Mouse (Mus musculus) cerebellum, postnatal 36 days (tissue): ENCODE measurements around the gene Sema4c.
"Not testable (repeated sequence)": the region's sequence is repeated elsewhere in the genome, so short reads cannot be mapped to it uniquely, and the experiment has no call there.

Source experiments
- DNase-seq, 2 experiments: peaks; one replicate each; pipeline ENCODE4 v3.0.0; 2021 to 2022; ENCODE audit warnings: mixed read lengths in 2 of 2

The Sema4c gene

DNA sequence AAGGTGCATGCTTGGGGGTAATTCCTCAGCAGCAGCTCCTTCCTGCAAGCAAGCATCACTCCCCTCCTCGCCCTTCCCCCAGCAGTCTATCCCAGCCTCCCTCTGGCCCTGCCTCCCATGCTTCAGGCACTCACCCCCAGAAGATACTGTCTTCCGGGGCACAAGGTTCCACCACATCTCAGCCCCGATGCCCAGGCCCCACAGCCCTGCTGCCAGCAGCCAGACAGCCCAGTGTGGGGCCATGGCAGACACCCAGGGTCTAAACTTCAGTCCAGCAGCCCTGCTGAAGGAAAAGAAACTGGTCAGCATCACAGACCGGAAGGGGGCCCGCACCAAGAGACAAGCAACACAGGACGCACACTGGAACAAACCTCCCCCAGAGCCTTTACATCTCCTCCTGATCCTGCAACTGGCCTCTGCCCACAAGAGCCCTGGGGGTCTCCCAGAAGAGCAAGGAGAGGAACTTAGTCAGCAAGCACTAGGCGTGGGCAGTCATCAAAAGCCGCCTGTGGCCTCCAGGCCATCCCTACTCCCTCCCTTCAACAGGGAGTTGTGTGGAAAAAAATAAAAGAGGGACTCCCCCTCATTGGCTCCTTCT is 2.3 kb downstream of the Sema4c start:
- peak; percentile 51 to 57 for DNase-seq

DNA sequence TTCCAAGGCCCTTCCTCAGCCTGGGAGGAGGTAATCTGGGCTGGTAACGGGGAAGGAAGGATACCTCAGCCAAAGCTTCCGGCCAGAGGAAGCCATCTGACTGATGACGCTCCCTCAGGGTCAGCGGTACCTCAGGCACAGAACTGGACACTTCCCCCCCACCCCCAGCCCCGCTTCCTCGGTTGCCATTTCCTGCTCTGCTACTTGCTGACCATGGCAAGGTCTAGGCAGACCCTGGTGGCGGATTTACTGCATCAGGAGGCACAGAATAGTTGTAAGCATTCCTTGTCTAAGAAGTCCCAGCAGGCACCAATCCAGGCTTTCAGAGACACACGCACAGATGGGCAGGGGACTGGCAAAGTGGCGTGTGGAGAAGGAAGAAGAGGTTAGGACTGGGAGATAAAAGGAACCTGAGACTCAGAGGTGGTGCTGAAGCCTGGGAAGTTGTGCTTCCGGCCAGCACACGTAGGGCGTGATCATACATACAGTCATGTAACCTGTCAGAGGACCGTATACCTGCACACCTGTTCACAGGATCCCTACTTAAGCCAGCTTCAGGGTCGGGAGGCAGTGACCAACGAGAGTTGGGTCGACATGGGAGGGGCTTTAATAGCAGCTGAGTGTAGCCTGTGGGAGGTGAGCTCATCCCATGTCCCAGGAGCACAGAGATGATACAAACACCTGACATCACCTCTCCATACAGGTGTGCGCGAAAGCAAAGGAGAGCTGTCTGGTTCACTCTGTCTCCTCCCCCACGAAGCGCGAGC is 3.3 kb downstream of the Sema4c start:
- no peak for DNase-seq

DNA sequence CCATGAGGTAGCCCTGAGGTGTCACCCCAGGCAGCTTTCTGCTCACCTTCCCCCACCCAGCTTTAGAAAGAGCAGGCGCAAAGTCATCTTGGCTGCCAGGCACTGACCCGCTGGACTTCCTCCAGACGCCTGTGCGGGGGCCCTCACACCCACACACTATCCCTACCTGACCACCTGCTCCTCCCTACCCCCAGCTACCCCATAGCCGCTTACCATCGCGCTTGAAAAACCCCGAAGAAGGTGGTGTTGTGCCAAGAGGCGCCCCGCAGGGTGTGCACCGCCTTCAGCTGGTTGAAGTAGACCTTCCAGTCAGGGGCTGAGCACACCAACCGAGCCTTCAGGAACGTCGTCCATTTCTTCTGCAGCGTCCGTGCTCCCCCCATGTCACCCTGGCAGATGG is 5.6 kb downstream of the Sema4c start:
- peak; percentile 83 to 85 for DNase-seq

DNA sequence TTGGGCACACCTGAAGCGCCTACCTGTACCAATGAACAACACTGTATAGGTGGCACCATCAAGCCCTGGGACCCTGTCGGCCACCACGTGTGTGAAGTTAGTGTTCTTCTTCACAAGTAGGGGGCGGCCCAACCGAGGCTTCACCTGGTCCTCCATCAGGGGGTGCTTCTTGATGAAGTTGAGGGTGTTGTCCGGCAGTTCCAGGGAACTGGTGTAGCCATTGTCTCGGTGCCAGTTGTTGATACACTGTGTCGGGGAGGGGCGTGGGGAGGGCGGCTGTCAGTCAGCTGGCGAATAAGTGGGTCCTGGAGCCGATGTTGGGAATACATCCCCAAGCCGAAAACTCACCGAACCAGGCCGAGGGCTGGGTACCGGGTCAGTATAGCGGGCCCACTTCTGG is 6.2 kb downstream of the Sema4c start:
- peak in 1 of 2 experiments; percentile 35 for DNase-seq

DNA sequence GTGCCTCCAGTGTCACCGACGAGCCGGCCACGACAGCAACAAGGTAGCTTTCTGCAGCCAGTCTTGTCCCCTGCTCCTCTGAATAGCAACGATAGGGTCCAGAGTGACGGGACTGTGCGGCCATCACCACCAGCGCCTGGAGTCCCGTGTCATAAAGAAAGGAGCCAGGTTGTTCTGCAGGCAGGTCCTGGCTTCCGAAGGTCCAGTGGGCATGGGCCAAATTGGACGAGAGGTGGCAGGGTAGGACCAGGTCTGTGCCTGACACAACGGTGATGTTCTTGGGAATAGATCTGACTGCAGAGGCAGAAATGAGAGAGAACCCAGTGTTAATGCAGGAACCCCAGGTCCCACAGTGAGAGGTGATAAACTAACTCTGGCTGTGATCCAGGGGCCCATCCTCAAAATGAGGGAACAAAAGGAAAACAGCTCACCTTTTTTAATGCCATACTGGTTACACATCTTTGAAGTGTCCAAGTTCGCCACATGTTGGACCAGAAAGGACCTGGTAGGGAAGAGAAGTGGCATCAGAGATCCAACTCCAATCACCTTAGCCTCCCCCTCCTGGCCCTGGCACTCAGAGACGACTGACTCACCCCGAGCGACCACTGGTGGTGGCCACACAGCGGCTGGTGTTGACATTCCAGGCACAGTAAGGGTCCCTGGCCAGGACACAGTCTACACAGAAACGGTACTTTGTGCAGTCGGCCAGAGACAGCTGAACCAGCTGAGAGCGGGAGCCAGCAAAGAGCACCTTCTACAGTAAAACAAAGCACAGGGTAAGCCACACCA is 7.9 kb downstream of the Sema4c start:
- DNase-seq: peak; percentile 63 to 72

DNA sequence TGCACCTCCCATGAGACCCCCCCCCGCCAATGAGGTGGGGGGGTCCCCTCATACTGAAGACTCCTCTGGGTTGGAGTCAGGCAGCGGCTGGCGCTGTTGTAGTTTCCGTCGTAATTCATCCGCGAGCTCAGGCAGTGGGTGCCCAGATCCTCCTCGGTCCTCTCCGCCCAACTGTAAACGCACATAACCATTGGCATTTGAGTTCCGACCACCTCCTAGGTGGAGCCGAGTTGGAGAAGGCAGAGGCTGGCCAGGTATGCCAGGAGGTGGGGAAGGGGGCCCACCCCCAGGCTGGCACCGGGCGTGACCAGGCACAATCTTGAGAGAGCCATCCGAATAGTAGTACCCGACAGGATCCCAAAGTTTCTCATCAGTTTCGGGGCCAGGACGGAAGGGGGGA is 8.7 kb downstream of the Sema4c start:
- DNase-seq: no peak

DNA sequence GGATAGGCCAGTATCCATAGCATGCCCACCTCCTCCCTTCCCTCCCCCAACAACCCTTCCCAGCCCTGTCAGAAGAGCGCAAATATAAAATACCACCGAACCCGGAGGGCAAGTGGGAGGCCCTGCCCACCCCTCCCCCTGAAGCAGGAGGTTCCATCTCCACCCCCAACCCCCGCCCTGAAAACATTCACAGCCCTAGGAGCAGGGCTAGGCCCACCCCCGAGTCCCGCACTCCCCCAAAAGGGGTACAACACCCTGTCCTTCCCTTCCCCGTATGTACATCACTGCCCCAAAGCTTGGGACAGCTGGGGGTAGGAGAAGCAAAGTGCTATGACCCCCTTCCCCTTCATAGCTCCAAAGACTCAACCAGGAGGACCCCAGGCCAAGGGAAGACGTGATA is 9.4 kb downstream of the Sema4c start:
- DNase-seq: no peak

DNA sequence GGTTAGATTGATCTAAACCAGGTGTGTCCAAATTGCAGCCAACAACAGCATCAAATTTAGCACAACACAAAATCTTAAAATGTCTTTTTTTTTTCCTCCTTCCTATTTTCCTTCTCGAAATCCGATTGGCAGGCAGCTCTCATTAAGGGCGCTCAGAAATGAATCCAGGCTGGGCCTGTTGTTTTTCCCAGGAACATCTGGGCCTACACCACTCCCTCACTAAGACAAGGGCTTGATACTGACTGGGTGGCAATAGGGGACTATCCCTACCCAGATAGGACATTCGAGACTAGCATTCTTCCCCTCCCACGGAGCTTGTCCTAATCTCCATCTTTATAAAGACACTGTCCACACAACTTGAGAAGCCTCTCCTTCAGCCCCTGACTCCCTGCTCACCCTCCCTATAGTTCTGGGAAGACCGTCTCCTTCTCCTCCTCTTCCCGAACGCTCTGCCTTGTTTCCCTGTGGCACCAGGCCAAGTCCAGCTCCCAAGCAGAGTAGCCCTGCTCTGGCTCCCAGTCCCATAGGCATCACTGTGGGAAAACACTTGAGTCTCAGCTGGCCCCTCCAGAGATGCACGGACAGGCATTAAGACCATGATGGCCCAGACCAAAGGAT is 10.1 kb downstream of the Sema4c start:
- peak in 1 of 2 experiments; percentile 53 for DNase-seq

DNA sequence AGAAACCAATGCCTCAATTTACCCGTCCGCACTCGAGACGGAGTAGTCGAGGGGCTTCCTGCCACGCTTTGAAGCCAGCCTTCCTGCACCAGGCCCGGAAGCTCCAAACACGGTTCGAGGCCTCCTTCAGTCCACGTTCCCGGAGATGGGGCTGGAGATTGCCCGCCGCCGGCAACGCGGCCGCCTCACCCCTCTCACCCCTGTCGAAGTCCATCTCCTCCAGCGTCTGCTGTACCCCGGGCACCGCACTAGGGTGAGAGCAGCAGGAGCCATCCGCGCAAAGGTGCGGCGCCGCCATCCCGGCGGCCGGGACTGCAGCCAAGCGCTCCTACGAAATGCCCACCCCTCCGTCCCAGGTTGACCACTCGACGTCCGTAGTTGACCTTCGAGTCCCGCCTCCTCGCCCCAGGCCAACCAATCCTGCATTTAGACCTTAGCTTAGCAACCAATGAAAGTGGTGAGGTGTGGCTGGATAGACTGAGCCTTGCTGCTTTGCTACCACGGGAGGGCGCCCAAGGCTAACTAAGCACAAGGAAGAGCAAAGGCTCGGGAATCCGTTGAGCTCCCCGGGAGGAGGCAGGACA is 11.2 kb downstream of the Sema4c start, which contains the start of gene Ankrd39:
Gene Ankrd39, minus strand, starts transcription at position 558 of the 584 bp plus-strand sequence.
- DNase-seq: peak; percentile 98 to 99

DNA sequence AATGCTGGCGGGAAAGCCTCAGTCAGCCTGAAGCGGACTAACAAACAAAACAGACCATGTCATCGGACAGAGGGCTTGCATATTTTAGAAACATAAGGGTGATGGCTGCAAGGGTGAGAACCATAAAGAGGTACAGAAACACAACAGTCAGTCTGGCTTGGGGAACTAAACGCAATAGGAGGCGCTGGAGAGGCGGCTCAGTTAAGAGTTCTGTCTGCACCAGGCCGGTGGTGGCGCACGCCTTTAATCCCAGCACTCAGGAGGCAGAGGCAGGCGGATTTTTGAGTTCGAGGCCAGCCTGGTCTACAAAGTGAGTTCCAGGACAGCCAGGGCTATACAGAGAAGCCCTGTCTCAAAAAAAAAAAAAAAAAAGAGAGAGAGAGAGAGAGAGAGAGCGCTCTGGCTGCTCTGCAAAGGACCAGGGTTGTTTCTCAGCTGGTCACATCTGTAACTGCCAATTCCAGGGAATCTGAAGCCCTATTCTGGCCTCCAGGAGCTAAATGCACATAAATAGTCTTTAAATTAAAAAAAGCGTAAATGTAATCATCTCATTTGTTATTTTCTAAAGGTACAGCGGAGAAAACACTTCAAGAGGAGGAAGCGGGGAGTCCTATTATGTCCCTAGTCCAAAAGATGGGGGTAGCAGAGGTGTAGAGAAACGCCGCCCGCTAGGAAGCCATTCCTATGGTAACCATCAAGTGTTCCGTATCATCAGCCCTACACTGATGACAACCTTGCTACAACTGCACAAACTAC is 12.1 kb downstream of the Sema4c start:
- peak in 1 of 2 experiments; percentile 37 for DNase-seq

DNA sequence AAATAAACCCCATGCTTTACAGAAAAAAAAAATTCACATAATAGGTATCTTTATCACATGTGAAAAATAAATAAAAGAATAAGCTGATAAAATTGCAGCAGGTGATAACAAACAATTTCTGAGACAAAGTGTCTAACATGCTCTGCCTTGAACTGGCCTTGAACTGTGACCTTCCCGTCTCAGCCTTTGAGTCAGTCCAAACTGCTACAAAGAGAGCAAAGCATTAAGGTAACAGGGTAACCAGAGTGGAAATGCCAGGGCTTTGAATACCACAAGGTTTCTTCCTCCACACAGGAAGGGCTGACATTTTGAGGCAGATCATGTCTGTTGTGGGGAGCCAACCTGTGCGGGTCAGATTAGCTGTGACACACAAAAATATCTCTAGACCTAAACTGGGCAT is 12.8 kb downstream of the Sema4c start:
- DNase-seq: no peak

DNA sequence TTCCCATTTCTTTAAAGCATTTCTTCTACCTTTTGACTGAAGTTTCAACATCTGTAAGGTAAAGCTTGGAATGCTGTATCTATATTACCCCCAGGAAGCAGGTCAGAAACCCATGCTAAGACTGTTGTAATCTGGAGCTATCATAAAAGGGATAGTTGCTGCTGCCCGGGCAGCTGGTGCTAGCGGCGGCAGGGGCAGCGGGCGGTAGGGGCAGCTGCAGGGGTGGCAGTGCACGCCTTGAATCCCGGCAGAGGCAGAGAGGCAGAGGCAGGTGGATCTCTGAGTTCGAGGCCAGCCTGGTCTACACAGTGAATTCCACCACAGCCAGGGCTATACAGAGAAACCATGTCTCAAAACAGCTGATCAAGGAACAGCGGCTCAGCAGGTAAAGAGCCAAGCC is 15.2 kb downstream of the Sema4c start:
- DNase-seq: no peak

DNA sequence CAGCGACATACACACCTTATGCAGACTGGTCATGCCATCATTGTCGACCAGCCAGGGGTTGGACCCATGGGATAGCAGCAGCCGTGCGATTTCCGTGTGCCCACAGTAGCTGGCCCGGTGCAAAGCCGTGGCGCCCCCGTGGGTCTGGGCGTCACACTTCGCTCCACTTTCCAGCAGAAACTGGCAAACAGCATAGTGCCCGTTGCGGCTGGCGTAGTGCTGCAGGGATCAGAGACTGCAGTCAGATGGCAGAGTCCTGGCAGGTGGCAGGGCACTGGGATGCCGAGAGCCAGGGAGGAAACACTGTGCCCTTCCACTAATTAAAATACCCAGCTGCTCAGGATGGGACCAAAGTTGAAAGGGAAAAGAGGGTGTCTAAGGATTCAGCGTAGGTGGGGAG is 16.3 kb downstream of the Sema4c start:
- peak; percentile 64 to 71 for DNase-seq

DNA sequence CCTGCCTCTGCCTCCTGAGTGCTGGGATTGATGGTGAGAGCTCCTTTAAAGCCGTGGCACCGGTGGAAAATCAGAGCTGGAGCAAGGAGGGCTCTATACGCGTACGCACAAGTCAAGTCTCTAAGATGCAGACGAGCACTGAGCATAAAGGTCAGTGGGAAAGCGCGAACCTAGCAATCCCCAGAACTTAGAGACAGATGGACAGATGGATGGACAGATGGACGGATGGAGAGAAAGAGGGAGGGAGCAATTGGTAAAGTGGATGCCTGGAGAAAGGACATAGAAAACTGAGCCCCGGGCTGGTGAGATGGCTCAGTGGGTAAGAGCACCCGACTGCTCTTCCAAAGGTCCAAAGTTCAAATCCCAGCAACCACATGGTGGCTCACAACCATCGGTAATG is 17.3 kb downstream of the Sema4c start:
- no peak for DNase-seq

DNA sequence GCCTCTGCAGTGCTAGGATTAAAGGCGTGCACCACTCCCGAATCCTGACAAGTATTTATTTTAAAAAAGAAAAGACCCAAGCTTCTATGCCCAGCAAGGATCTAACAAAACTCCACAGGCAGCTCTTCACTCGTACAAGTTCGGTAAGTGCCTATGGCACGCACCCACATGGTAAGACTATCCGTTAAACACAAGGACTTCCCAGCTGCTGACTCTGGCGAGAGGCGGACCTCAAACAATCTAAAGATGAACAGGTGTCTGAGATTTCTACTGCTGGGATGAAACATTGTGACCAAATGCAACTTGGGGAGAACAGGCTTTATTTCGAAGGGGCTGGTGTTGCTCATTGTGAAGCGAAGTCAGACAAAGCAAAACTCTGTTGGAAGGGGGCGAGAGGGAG is 18.0 kb downstream of the Sema4c start:
- no peak for DNase-seq

DNA sequence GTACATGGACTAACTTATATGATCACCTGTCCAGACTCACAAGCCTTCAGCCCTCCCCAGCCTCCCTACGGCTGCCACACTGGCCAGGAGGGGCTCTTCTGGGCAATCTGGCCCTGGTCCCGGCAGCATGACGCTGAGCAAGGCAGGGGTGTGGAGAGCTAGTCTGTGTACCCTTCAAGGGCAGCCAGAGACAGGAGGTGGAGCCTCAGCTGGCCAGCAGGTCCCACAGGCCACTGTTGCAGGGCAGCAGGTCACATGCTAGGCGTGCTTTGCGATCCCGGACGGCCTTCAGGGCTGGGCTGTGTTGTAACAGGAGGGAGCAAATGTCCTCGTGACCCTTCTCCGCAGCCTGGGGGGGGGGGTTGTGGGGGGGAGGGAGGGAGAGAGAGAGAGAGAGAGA is 19.0 kb downstream of the Sema4c start, which contains the start of gene Gm42417:
Gene Gm42417, minus strand, starts transcription at position 244 of the 400 bp plus-strand sequence.
- no peak for DNase-seq

DNA sequence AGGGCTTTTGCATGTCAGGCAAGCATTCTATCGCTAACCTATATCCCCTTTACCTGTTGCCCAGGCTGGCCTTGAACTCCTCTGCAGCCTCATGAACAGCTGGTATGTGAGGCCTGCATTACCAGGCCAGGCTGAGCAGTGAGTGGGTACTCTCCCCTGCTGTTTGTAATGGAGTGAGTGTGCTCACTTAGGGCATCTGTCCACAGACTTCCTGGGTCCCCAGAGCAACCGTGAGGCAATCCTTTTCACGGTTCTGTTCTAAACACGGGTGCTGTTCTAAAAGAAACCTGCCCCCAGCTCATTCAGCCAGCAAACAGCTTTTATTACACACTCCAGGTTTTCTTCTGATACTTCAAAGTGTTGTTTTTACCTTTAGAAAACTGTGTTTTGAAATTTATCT is 19.4 kb downstream of the Sema4c start:
- DNase-seq: no peak

DNA sequence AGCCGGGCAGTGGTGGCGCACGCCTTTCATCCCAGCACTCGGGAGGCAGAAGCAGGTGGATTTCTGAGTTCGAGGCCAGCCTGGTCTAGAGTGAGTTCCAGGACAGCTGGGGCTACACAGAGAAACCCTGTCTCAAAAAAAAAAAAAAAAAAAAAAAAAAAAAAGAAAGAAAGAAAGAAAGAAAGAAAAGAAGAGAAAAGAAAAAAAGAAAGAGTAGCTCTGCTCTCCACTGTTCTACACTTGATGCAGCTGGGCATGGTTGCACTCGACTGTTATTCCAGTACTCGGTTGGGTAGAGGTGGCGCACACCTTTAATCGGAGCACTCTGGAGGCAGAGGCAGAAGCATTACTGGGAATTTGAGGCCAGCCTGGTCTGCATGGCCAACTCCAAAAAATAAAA is 21.4 kb downstream of the Sema4c start, which contains the start of gene Ankrd23:
Gene Ankrd23, minus strand, starts transcription at position 101 of the 400 bp plus-strand sequence.
- DNase-seq: not testable (repeated sequence)

DNA sequence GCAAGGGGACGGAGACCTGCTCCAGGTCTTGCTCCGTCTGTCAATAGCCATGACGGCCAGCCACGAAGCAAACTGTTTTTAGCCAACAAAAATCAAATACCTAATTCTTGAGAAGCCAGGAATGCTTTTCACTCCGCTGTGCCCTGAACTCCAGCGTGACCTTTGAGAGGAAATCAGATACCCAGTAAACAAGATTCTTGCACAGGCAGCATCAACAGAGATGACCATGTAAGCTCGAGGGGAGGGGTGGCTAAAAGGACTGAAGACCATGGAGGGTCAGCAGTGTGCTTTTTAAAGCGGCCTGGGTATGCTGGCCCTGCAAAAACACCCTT is 21.8 kb downstream of the Sema4c start:
- no peak for DNase-seq

DNA sequence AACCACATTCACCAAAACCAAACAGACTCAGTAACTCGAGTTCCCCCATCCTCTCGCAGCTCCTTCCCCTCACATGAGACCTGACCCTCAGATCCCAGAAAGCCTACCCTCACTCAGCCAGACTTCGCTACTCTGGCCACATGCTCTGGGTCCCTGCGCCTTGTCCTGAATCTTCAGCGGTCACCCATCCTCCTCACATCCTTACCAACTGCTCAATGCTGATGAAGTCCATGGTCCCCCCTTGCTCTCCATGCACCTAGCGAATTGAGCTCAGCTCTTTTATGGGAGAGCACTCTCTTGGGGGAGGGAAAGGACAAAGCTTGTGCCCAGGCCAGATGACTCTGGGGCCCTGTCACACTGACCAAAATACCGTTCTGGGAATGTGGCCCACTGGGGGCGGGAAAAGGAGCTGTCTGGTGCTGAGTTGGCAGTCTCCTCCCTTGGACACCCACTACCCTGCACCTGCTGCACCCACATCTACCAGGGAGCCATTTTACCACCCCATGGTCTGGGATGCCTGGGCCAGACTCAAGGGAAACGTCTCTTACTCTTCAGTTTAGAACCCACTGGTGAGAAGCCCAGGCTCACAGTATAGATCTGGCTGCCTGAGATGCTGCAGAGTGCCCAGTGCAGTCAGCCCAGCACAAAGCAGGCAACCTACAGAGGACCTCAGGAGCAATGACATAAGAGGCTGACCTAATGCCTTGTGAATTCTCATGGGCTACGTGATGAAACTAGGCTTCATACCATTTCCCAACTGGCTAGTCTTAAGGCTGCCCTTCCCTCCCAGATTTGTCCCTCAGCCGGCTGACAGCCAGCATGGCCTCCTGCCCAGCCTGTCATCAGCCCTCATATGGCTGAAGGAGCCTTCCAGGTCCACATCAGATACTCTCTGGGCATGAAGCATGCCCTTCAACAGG is 22.4 kb downstream of the Sema4c start:
- peak; percentile 69 to 72 for DNase-seq

DNA sequence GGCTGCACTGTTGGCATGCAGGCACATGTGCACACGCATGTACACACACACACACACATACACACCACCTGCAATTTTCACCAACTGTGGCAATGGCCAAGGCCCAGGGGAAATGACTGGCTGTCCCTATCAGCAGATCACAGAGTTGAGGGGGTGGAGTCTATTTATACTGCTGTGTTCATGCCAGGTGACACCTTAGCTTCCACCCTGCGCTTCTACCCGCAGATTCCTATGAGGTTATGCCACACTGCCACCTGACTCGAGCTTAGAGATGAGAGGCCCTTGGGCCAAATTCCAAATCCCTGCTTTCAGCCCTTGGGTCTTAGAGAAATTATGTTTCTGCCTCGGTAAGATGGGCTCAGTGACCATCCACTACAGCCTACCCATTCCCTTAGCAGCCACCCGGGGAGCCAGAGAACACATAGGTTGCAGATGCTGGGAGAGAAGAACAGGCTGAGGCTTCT is 23.5 kb downstream of the Sema4c start:
- no peak for DNase-seq
